Mouse (Mus musculus) neural tube, embryonic 13.5 days (tissue): Measurements from ENCODE around the gene Fam102a. TPM values are rescaled to one million over a fixed set of nuclear protein-coding genes. Genes with fewer than 3 reads are reported as not detected.

Experiments used
- ATAC-seq: fragments of 200-750 bp; cut with Nextera tagmentation; 2 replicates; pipeline ENCODE4 v1.8.0; 2017; ENCODE audit warnings: low read depth, mild to moderate bottlenecking, moderate TSS enrichment, moderate library complexity
- H3K27ac ChIP-seq: fragments of 300-500 bp; sonication (generic); replicated peaks from 2 replicates; pipeline ENCODE4 v1.5.1; 2015; ENCODE audit warnings: moderate library complexity, mild to moderate bottlenecking, inconsistent platforms
- H3K27me3 ChIP-seq: fragments of 300-500 bp; sonication (generic); 2 replicates; pipeline ENCODE4 v1.6.1; 2015; ENCODE audit warnings: mild to moderate bottlenecking, inconsistent platforms
- H3K36me3 ChIP-seq: fragments of 300-500 bp; sonication (generic); 2 replicates; pipeline ENCODE4 v1.6.1; 2015; ENCODE audit warnings: mild to moderate bottlenecking, inconsistent platforms
- H3K4me1 ChIP-seq: fragments of 300-500 bp; sonication (generic); replicated peaks from 2 replicates; pipeline ENCODE4 v1.6.1; 2015; ENCODE audit warnings: inconsistent platforms
- H3K4me2 ChIP-seq: fragments of 300-500 bp; sonication (generic); 2 replicates; pipeline ENCODE4 v1.6.1; 2015; ENCODE audit warnings: inconsistent platforms, mild to moderate bottlenecking, moderate library complexity
- H3K4me3 ChIP-seq: fragments of 300-500 bp; sonication (generic); 2 replicates; pipeline ENCODE4 v1.5.1; 2015; ENCODE audit warnings: mild to moderate bottlenecking, inconsistent platforms
- H3K9ac ChIP-seq: fragments of 300-500 bp; sonication (generic); 2 replicates; pipeline ENCODE4 v1.6.1; 2015; ENCODE audit warnings: moderate library complexity, mild to moderate bottlenecking, inconsistent platforms
- H3K9me3 ChIP-seq: fragments of 300-500 bp; sonication (generic); 2 replicates; pipeline ENCODE4 v1.6.1; 2016; ENCODE audit warnings: inconsistent platforms
- WGBS: fragments of 180-500 bp; shearing (Covaris S2); methylation state at CpG from one replicate; pipeline ENCODE4 v1.1.7; 2015; 5-methylcytosine and 5-hydroxymethylcytosine counted together
- polyA plus RNA-seq: library from polyadenylated mRNA; unstranded; fragments of >200 nt; fragmentation: Nextera tagmentation; extraction: Ambion mirVana; gene quantifications from 2 replicates; pipeline ENCODE4 v1.2.1, GENCODE M21; 2015

Gene Fam102a
- polyA plus RNA-seq, 1 experiment from 2014 or later = 9.1 TPM

DNA sequence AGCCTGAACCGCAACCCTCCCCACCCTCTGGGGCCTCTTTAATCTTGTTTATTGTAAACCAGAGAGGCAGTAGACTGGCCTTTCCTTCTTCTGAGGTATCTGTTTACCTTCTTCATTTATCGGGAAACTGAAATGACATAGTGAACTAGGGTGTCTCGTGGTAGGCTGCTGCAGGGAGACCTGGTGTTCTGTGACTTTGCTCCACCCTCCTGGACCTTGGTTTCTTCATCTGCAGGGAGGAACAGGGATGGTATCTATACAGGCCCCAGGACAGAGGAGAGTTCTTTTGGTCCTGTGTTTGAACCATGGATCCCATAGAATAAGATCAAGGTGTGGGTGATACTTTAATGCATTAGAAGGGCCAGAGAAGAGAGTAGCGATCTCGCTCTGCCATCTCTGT is 16.1 kb downstream of the Fam102a start:
- no peaks in the 10 kb centered on the region for H3K36me3 ChIP-seq
- WGBS = 88% methylated on average over 5 of the region's 5 CpGs
- ATAC-seq = no peak
- no peaks in the 10 kb centered on the region for H3K9me3 ChIP-seq
- H3K27me3 ChIP-seq = no peaks in the 10 kb centered on the region
- no peak overlapping the region for H3K4me2 ChIP-seq
- H3K27ac ChIP-seq = no peak overlapping the region
- peaks cover 32% of the 10 kb centered on the region for H3K4me1 ChIP-seq
- H3K9ac ChIP-seq = no peak overlapping the region
- no peak overlapping the region for H3K4me3 ChIP-seq

DNA sequence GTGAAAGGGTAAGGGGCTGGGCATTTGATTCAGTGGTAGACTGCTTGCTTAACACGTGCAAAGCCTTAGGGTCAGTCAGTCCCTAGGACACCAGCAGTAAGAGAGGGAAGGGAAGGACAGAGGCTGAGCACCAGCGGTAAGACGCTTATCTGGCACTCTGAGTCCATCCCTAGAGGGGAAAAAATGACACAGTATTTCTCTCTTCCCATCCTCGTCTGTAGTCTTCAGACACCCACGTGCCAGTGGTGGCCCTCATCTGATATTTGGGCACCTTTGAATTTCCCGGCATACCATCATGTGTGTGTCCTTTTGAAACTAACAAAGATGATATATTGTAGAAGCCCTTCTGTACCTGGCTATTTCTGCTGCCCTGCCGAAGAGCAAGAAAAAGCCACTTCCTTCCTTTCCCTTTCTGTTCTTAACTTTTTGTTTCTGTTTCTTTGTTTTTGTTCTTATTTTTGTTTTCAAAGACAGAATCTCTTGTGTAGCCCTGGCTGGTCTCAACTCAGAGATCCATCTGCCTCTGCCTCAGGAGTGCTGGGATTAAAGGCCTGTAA is 18.5 kb downstream of the Fam102a start:
- no peaks in the 10 kb centered on the region for H3K9me3 ChIP-seq
- no peak overlapping the region for H3K27ac ChIP-seq
- WGBS = 83% methylated on average over 7 of the region's 7 CpGs
- no peak overlapping the region for H3K4me2 ChIP-seq
- no peak overlapping the region for H3K4me3 ChIP-seq
- H3K36me3 ChIP-seq = no peaks in the 10 kb centered on the region
- ATAC-seq = no peak
- no peak overlapping the region for H3K9ac ChIP-seq
- H3K4me1 ChIP-seq = peaks cover 55% of the 10 kb centered on the region
- H3K27me3 ChIP-seq = no peaks in the 10 kb centered on the region

DNA sequence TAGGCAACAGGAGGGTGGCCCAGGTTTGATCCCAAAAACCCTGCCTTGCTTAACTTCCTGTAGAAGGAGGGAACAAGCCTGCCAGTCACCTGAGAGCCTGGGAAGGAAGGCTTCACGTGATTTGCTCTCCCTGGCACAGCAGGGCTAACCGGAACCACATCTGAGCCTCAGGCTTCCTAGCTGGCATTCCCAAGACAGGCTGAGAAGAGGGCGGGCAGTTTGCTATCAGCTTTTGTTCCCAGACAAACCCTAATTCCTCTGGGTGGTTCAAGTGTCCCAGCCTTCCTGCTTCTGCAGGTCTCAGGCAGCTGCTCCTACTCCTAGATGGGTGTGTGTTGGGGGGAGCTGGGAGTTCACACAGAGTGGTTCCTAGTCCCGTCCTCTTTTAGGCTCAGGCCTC is 20.4 kb downstream of the Fam102a start:
- WGBS = 40% methylated on average over 4 of the region's 4 CpGs
- no peak for ATAC-seq
- Histone ChIP-seq H3K4me1 (peaks cover 59% of the 10 kb centered on the region), H3K9ac (peak overlapping the region; percentile 26; the same call in 1 of the 2 replicates), H3K4me2 (no peak overlapping the region), H3K27me3 (no peaks in the 10 kb centered on the region), H3K4me3 (no peak overlapping the region), H3K9me3 (no peaks in the 10 kb centered on the region), H3K36me3 (no peaks in the 10 kb centered on the region), H3K27ac (peak overlapping the region; percentile 54)

DNA sequence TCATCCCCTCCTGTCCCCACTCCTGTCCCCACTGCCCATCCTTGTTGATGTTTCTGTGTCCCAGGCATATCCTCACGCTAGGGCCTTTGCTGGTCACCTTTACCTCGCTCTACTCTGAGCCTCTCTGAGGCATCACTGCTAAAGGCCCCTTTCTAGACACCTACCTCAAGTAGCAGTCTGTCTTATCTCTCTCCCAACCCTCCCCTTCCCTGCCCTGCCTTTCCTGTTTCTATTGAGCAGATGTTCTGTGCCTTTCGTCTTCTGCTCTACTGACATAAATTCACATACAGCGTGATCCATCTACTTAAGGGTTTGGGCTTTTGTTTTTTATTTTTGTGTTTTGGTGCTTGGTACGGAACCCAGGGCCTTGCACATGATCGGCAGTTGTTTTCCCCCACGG is 20.9 kb downstream of the Fam102a start:
- no peak overlapping the region for H3K4me2 ChIP-seq
- ATAC-seq = no peak
- H3K36me3 ChIP-seq = no peaks in the 10 kb centered on the region
- no peaks in the 10 kb centered on the region for H3K9me3 ChIP-seq
- 63% methylated on average over 7 of the region's 7 CpGs for whole genome bisulfite sequencing
- H3K4me1 ChIP-seq = peaks cover 59% of the 10 kb centered on the region
- H3K27me3 ChIP-seq = no peaks in the 10 kb centered on the region
- H3K27ac ChIP-seq = peak overlapping the region; percentile 54
- 0 out of 2 replicates have a peak overlapping the region, but pooled peaks have one; percentile 26 for H3K9ac ChIP-seq
- H3K4me3 ChIP-seq = no peak overlapping the region

GRCm38 (mm10) chr2:32559570-32559969 is 24.4 kb downstream of the Fam102a start:
- Histone ChIP-seq H3K4me2 (no peak overlapping the region), H3K27ac (peak overlapping the region; percentile 79), H3K27me3 (no peaks in the 10 kb centered on the region), H3K4me1 (peaks cover 59% of the 10 kb centered on the region), H3K4me3 (no peak overlapping the region), H3K36me3 (peaks cover 27% of the 10 kb centered on the region), H3K9ac (peak overlapping the region; percentile 41), H3K9me3 (no peaks in the 10 kb centered on the region)
- peak; percentile 88 for ATAC-seq
- 15% methylated on average over 5 of the region's 5 CpGs for WGBS

DNA sequence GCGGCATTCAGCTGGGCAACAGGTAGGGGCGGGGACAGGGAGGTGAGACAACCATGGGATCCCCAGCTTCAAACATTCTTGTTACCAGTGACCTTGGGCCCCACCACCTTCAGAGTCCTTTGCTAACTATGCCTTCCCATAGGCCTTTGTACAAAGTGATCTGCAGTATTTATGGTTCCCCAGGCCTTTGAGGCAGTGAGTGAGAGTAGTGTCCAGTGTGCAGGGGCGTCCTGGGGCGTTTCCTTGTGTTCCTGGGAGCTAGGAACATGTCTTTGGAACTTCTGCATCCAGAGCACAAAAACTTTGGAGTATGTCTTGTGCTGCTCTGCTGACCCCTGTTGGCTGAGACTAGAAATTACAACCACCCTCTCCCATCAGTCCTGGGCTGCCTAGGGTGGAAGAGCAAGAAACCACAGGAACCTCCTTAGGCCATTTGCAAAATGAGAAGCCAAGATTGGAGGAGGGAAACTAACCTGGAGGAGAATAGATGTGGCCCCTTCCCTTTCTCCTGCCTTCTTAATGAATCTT is 31.5 kb downstream of the Fam102a start:
- Histone ChIP-seq H3K27ac (no peak overlapping the region), H3K9ac (no peak overlapping the region), H3K9me3 (no peaks in the 10 kb centered on the region), H3K4me3 (no peak overlapping the region), H3K27me3 (no peaks in the 10 kb centered on the region), H3K36me3 (peaks cover 59% of the 10 kb centered on the region), H3K4me1 (peaks cover 10% of the 10 kb centered on the region), H3K4me2 (no peak overlapping the region)
- ATAC-seq = no peak
- 49% methylated on average over 4 of the region's 4 CpGs for WGBS

DNA sequence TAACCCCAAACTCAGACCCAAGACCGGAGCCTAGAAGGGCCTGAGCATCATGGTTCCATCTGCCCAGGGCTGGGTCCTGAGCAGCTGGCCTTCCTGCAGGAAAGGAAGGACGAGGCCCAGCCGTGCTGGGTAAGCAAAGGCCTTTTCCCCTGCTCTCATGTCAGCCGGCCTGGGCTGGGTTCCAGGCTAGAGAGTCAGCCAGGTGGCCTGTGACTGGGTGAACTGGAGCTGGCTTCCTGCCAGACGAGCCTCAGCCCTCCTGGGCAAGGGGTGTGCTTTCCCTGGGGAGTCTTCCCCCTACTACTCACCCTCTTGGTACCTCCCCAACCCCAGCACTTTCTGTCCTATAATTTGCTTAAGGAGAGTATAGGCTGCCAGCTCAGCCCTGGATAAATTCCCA is 33.0 kb downstream of the Fam102a start:
- H3K9ac ChIP-seq = no peak overlapping the region
- no peaks in the 10 kb centered on the region for H3K27me3 ChIP-seq
- peaks cover 19% of the 10 kb centered on the region for H3K4me1 ChIP-seq
- no peak overlapping the region for H3K4me2 ChIP-seq
- no peaks in the 10 kb centered on the region for H3K9me3 ChIP-seq
- no peak for ATAC-seq
- no peak overlapping the region for H3K27ac ChIP-seq
- peaks cover 55% of the 10 kb centered on the region for H3K36me3 ChIP-seq
- WGBS = 67% methylated on average over 5 of the region's 5 CpGs
- H3K4me3 ChIP-seq = no peak overlapping the region

DNA sequence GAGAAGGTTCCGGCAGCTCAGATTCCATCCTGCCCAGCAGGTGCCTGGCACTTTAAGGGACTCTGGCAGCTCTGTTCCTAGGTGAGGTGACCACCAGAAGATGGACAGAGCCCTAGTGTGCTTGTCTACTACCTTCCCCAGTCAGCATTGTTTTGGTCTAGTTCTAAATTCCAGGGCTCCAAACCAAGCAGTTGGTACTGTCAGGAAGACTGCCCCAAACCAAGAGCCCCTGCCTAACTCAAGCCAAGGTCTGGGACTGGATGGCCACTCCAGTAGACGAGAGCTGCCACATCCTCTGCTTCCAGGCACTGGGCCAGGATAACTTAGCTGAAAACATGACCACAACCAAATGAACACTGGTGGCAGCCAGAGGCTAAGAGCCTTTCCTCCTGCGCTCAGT is 33.8 kb downstream of the Fam102a start:
- no peak overlapping the region for H3K27ac ChIP-seq
- no peaks in the 10 kb centered on the region for H3K9me3 ChIP-seq
- H3K27me3 ChIP-seq = no peaks in the 10 kb centered on the region
- H3K36me3 ChIP-seq = peaks cover 53% of the 10 kb centered on the region
- H3K9ac ChIP-seq = no peak overlapping the region
- peaks cover 19% of the 10 kb centered on the region for H3K4me1 ChIP-seq
- ATAC-seq = no peak
- H3K4me3 ChIP-seq = no peak overlapping the region
- WGBS = 91% methylated on average over 3 of the region's 3 CpGs
- H3K4me2 ChIP-seq = no peak overlapping the region

GRCm38 (mm10) chr2:32570698-32571494 is 35.8 kb downstream of the Fam102a start, which contains the start of gene Dpm2:
Gene Dpm2, plus strand, starts transcription at chr2:32570858.
- Histone ChIP-seq H3K27me3 (no peaks in the 10 kb centered on the region), H3K4me3 (peak within 1 kb of the TSS; percentile 82), H3K9me3 (no peaks in the 10 kb centered on the region), H3K9ac (peak within 1 kb of the TSS; percentile 85), H3K36me3 (peaks cover 33% of the 10 kb centered on the region), H3K27ac (peak within 1 kb of the TSS; percentile 55), H3K4me1 (peaks cover 28% of the 10 kb centered on the region), H3K4me2 (peak within 1 kb of the TSS; percentile 95)
- ATAC-seq = peak; percentile 62
- WGBS = 1% methylated on average over 36 of the region's 36 CpGs

GRCm38 (mm10) chr2:32572196-32572595 is 37.1 kb downstream of the Fam102a start:
- WGBS = 86% methylated on average over 11 of the region's 11 CpGs
- H3K27me3 ChIP-seq = peaks cover 8% of the 10 kb centered on the region
- no peak overlapping the region for H3K27ac ChIP-seq
- H3K9ac ChIP-seq = 0 out of 2 replicates have a peak overlapping the region, but pooled peaks have one; percentile 85
- H3K4me1 ChIP-seq = peaks cover 32% of the 10 kb centered on the region
- peaks cover 24% of the 10 kb centered on the region for H3K36me3 ChIP-seq
- H3K9me3 ChIP-seq = no peaks in the 10 kb centered on the region
- no peak overlapping the region for H3K4me3 ChIP-seq
- H3K4me2 ChIP-seq = peak overlapping the region; percentile 95; the same call in 1 of the 2 replicates
- ATAC-seq = no peak

GRCm38 (mm10) chr2:32574497-32574896 is 39.4 kb downstream of the Fam102a start, which contains the start of gene Pip5kl1:
Gene Pip5kl1, plus strand, starts transcription at chr2:32574797.
- peaks cover 29% of the 10 kb centered on the region for H3K27me3 ChIP-seq
- ATAC-seq = no peak
- 0 out of 2 replicates have a peak within 1 kb of the TSS, but pooled peaks have one; percentile 25 for H3K27ac ChIP-seq
- H3K36me3 ChIP-seq = peaks cover 11% of the 10 kb centered on the region; the same call in 1 of the 2 replicates
- peak within 1 kb of the TSS; percentile 95 for H3K4me2 ChIP-seq
- H3K9ac ChIP-seq = peak within 1 kb of the TSS; percentile 78
- peaks cover 32% of the 10 kb centered on the region for H3K4me1 ChIP-seq
- peak within 1 kb of the TSS; percentile 53 for H3K4me3 ChIP-seq
- no peaks in the 10 kb centered on the region for H3K9me3 ChIP-seq
- 79% methylated on average over 6 of the region's 6 CpGs for WGBS
